Mouse (Mus musculus): Measurements from ENCODE around the gene Dock10.

Dock10 gene

DNA sequence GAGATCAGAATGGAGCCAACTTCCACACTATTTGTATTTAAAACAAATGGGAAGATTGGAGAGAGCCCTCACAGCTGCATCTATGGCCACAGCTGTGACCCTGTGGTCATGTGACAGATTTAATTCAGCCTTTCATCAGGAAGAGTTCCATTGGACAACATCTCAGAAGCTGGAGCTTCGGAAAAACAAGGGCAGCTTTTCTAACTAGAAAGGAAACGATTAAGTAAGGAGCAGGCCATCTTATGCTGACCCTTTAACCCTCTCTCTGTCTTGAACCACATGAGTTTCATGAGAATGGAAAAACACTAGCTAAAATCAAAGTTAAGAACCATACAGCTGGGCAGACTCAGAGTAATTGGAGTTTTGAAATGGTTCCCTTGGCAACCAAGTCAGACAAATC is 101.9 kb downstream of the Dock10 start:
- no peak for DNase-seq (ENCODE audit: low read depth, low spot score)

DNA sequence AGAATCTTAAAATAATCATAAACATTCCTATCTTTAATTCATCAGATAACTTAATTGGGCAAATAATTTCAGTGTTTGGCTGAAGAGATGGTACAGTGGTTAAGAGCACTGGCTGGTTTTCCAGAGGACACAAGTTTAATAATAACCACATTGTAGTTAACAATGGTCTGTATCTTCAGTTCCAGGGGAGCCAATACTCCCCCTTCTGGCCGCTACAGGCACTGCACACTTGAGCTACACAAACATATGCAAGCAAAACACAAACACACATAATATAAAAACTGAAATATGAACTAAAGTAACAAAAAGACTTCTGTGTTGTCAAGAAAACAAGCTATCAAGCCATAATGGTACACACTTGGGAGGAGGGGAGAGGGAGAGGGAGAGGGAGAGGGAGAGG is 102.5 kb downstream of the Dock10 start:
- DNase-seq (ENCODE audit: low read depth, low spot score), result no peak

DNA sequence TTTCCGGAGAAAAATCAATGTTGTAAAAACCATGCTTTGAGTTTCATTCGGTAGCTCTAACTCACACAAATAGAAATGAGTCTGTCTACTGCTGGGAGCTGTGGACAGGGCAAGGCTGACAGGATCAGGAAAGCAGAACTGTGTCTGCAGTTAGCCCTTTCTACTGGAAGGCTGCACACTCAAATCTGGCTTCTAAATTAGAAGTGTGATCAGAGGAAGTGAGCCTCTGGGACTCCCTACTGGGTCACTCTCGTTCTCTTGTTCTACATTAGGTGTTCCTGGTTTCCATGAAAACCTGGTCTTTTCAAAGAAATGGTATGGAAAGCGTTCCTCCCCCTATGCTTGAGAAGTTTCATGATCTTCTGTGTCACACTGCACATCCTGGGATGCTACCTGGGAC is 103.1 kb downstream of the Dock10 start:
- no peak for DNase-seq (ENCODE audit: low read depth, low spot score)

DNA sequence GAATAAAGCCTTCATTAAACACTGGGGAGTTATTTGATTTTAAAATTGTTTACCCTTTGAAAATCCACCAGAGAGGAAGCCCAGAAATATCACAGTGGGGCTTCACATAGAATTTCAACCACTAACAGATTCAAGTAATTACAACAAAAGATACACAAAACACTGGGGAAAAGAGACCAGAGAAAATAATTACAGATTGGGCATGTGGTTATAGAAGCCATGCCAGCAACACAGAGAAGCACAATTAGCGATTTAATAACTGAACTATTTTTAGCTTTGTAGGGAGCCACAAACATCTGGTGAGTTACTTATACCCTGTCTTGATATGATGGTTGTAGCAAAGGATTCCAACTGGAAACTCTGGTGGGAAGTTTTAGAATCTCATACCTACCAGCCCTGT is 104.2 kb downstream of the Dock10 start:
- DNase-seq (ENCODE audit: low read depth, low spot score), result no peak

DNA sequence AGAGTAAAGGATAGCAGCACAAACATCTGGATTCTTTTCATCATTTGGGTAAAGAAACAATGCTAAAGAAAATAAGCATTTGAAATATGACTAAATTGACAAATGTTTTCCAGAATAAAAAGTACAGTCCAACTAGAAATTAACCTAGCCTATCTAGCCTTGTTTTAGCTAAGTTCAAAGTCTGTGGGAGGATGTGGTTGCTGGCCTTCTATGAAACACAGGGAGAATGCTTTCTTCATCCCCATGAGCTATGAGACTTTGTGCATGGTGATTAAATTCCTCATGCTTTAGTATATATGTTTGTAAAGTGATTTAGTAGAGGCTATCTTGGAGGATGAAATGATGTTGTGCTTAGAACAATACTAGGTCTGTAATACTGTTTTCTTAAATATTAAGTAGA is 105.5 kb downstream of the Dock10 start:
- DNase-seq (ENCODE audit: low read depth, low spot score), result no peak

DNA sequence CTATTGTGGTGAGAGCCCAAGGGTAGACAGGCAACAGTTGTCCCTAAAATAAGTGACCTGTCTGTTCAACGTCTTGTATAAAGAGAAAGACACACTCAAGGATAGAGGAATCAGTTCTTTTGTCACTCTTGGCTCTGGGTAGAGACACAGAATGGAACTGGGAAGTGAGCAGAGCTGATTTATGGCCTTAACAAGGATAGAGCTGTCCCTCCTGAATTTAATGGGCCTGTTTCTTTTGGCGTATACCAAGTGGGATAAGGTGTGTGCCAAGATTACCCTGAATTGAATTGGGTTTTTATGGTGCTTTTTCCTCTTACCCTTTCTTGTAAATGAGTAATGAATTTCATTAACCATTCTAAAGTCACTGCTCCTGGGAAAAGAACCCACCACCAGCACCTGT is 106.2 kb downstream of the Dock10 start:
- DNase-seq (ENCODE audit: low read depth, low spot score), result no peak

DNA sequence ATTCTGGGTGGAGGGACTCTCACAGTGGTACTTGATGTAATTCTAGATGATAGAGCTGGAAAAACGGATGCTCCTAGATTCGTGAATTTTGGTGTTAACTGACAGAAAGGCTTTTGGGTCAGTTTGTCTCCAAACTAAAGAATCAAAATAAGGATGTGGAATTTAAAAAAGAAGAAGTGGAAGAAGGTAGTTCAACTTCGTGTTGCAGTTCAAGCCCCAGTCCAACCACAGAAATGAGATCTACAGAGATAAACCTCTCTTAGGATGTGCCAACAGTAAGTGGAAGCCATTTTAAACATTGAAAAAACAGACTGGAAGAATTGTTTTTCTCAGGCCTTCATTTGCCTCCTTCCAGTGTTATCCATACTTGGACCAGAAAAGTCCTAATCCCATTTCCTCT is 111.7 kb downstream of the Dock10 start:
- DNase-seq (ENCODE audit: low read depth, low spot score), result no peak

DNA sequence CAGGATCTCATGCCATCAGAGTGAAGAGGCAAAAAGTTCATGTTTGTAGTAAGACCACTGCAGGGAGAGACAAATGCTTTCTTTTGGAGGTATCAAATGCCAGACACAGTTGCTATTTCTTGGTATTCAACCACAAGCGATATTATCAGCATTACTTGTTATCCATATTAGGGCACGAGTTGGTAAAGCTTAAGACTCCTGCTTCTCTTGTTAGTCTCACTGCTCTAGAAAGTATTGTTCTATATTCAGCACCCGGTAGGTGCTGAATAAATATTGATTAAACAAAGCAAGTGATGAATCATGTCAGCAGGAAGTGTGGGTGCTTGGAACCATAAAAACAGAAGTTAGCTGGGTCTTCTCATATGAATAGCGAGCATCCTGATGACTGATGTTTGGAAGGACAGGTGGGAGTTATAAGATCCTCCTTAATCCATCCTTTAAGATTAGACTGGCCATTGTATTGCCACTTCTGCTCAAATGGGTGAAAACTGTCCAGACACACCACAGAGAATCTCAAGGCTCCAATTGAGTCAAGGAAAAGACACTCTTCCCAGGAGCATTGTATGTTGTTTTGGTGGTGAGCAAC is 114.4 kb downstream of the Dock10 start:
- no peak for DNase-seq (ENCODE audit: low read depth, low spot score)

DNA sequence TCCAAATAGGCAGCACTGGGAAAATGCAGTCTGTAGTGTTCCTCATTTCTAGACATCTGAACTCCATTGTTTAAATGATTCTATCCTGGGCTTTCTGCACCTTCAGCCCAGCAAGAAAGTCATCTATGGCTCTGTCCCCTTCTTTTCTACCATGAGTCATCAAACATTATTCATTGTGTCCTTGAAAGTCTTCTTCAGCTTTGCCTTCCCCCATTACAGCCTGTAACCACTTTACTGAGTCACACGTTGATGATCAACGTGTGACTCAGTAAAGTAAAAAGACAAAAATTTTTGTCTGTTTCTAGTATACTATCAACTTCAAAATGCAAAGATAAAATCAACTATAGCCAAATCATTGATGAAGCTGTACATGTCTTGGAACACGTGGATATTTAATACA is 116.5 kb downstream of the Dock10 start:
- DNase-seq (ENCODE audit: low read depth, low spot score), result no peak

DNA sequence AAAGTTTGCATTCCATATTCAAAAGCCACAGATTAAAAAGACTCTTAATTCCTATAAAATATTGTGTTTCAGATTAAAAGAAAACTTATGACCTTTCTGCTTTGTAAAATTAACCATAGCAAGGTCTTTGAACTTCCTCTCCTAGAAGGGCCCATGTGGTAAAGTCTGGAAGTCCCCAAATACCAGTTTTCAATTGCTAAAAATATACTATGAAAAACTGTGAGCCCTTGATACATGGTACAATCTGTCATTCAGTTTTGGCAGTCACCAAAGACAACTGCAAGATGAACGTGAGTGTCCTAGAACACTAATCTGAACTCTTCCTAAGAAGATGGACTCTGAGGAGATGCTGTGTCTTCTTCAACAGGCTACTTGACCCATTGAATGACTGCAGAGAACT is 117.0 kb downstream of the Dock10 start:
- DNase-seq (ENCODE audit: low read depth, low spot score), result no peak

DNA sequence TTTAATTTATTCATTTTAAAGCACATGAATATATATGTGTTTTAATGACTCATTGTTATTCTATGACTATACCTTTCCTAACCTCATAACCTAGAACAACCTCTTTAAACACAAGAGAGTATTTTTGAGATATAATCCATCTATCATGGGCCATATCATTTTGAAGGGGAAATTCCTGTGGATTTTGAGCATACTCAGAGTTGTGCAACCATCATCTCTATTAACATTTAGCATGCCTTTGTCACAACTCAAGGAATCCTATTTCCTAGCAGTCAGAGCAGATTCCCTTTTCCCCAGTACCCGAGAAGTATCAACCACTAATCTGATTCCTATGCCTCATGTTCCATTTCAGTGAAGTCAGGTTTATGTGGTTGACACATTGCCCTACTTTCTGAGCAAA is 118.8 kb downstream of the Dock10 start:
- no peak for DNase-seq (ENCODE audit: low read depth, low spot score)

DNA sequence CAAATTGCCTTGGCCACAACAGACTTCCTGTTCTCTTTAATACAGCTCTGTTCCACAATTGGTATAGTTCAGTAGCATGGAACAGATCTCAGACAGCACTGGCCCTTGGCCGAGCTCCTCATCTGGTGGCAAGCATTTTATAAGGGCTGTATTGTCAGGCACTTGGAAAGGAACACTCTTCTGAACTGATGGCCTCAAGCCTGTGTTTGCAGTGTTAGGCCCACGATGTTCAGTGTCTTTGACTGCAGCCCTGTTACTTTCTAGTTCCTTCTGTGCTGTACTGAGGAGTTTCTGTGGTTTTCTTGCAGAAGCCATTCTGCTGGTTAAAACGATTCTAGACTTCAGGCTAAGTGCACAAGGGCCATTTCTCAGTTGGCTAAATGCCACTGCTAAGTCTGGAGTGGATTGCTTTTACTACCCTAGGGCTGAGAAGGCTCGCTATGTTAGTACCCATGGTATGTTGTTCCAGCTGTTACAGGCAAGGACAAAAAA is 121.1 kb downstream of the Dock10 start:
- no peak for DNase-seq (ENCODE audit: low read depth, low spot score)

DNA sequence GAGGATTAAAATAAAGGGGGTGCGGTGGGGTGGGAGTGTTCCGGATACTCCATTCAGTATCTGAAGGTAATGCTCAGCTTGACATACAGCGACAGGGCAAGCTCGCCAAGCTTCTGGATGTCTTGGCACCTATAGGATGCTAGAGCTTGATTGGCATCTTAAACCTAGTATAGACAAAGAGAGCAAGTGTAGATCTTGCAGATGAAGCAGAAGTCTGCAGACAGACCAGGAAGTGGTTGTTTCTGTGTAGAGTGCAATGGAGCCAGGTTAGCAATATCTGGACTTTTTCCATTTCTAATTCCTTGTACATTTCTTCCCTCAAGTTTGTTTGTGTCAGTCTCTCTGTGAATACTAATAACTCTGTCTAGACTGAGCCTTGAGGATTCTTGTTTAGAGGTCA is 122.5 kb downstream of the Dock10 start:
- DNase-seq (ENCODE audit: low read depth, low spot score), result no peak

DNA sequence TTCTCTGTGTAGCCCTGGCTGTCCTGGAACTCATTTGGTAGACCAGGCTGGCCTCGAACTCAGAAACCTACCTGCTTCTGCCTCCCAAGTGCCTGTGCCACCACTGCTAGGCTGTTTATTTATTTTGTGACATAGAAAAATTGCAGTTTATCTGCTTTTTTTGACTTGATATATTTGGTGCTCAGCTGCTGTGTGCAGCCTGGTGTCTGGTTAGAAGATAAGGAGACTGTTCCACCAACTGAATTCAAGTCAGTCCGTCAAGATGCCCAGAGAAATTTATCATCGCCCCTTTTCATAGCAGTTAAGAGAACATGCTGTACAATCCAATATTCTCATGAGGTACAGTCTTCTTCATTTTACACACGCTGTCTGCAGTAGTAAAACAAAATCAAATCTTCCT is 124.8 kb downstream of the Dock10 start:
- no peak for DNase-seq (ENCODE audit: low read depth, low spot score)

DNA sequence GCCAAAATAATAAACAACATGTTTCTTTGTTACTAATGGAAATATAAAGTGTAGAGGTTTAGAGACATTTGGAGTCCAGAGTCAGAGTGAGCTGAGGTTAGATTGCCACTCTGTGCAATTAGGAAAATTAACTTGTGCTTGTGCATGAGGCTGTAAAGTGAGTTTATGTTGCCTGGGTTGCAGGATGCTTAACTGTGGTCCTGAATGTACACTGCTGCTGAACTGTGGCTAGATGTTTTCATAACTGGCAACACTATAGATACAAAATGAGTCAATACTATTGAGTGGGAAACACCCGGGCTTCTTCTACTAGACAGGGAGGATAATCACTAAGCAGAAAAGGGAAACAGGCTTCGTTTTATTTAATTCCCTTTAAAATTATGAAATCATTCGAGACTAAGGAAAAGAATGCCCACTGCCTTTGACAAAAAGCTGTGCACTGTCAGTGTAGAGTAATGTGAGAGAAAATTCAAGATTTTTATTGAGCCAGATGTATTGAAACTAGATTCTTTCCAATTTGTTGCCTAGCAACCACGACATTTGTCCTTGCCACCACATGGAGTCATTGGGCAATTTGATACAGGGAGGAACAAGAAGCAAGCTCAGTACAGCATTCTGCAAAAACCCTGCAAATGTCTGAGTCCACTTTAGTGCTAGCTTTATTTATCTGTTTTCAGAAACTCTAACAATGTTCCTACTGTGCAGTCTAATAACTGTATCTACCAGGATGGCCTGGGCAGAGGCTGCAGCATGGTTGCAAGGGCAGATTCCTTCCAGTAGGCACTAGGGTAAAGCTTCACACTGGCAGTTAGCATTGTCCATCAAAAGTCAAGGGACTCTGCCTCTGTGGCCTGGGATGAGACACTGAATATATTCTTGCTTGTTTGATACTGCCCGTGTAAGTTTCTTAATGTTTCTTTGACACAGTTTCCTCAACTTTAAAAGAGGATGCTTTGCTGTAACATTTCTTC is 127.9 kb downstream of the Dock10 start:
- no peak for DNase-seq (ENCODE audit: low read depth, low spot score)

DNA sequence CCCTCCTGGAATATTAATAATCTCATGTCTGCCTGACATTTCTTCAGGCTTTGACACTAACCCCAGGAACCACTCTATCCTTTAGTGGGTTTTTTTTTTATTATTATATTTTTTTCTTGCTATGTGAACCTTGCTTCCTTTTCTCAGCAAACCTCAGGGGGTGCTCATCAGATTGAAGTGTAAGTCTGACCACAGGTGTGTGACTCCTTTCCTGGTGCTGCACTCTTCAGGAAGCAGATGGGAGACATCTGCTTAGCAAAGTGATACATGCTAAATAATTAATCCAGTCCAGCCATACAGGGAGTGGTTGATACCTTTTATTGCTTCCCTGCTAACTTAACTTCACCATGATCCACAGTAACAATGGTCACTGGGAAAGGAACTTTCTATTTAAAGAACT is 130.3 kb downstream of the Dock10 start:
- no peak for DNase-seq (ENCODE audit: low read depth, low spot score)

DNA sequence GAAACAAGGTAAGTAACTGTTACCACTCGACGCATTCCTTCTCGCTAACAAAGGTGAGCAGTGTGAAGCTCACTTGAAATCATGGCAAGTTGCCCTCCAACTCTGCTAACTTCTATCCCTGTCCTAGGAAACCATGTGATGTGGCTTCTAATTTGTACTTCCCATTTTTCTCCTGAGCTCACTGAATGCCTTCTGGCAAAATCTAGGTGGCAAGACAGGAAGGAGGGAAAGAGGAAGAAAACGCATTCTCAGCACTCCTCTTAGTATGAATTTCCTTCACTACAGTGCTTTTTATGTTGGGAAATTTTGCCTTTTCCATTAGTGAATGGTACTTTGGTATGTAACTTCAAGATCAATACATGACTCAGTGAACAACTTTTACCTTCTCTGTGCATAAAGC is 131.5 kb downstream of the Dock10 start:
- DNase-seq (ENCODE audit: low read depth, low spot score), result no peak

DNA sequence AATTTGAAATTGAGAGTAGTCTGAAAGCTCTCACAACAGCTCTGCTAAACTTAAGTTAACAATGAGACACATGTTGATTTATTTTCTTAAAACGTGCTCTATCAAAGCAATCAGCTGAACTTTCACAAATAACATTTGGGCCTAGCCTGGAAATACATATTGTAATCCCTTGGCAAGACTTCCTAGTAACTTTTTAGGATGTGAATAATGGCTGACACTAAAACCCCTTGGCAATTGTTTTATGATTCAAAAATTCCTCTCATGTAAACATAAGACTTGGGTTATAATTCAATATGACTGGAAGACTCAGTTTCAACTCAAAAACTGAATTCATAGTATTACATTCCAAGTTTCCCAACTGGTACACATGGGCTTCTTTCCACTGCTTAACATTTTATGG is 133.0 kb downstream of the Dock10 start:
- no peak for DNase-seq (ENCODE audit: low read depth, low spot score)

DNA sequence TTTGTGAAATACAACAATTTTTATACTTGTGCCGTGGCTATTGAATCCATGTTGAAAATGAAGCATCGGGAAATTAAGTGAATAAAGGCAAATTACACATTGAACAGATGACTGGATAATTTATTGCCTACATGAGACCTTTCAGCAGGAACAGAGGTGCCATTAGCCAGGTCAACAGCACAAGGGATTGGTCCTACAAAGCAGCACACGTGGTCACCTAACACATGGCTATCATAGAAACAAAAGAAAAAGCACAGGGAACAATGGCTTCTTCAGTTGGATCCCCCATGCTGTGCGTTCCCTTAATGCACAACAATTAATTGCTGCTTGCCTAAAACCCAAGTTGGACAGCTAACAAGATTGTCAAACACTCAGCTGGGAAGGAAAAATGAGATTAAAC is 133.8 kb downstream of the Dock10 start:
- no peak for DNase-seq (ENCODE audit: low read depth, low spot score)

DNA sequence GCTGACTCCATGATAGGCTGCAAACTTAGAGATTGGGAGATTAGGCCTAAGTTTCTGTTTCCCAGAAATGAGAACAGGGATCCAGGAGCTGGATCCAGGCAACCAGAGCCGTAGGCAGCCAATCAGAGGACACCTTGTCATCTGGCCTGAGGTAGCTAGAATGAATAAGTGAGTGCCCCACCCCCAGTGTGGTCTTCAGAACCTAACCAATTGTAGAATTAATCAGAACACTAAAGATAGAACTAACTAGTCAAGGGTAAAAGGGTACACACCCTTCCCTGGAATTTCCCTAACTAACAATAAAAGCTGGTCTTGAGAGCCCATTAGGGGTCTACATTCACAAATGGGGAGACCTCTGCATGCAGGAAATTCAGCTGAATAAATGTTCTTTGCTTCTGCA is 135.7 kb downstream of the Dock10 start:
- no peak for DNase-seq (ENCODE audit: low read depth, low spot score)

DNA sequence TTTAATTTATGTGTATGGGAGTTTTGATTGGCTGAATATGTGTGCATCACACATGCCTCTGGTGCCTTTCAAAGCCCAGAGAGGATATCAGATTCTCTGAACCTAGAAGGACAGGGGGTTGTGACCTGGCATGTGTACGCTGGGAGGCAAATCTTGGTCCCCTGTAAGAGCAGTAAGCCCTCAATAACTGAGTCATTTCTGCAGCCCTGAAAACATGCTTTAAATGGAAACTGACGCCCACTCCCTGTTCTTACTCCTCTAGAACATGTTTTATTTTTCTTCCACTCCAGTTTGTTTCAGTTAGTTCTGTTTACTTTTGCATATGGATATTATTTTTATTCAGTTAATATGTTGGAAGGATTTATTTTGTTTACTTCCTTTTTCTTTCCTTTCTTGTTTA is 139.2 kb downstream of the Dock10 start:
- no peak for DNase-seq (ENCODE audit: low read depth, low spot score)

DNA sequence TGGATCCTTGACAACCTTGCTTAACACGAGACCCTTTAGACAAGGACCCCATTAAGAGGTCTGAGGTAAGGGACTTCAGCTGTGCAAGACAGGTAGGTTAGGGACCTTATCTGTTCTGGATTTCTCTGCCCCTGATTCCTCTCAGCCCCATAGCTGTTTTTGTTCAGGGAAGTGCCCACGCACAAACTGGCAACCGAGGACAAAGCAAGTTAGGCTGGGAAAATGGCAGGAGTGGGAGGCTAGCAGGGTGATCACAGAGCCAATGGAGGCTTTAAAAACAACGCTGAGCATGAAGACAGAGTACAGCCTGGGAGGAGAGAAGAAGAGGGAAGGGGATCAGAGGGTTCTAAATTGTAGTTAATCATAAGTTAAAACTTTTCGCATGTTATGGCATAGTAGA is 141.7 kb downstream of the Dock10 start:
- DNase-seq (ENCODE audit: low read depth, low spot score), result no peak

DNA sequence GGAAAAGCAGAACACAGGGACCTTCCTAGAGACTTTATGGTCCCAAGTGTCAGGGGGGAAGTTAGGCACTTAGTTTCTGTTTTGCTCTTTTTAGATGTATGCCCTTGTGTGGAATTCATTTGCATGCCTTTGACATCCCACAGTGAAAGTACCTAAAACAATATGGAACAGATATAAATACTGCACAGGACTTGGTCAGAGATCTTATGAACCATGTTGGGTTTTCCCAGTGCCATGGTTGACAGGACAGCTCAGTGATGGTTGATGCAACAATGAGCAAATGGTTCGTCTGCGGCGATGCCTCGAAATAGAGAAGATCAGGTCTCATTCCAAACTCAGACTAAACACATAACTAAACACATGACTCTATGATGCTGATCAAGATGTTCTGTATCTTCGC is 143.6 kb downstream of the Dock10 start:
- DNase-seq (ENCODE audit: low read depth, low spot score), result no peak

Measured in c-Kit-negative CD71-positive TER-119-positive erythroid progenitor cells, embryonic 14.5 days (primary cell).